Mouse (Mus musculus): ENCODE data around the gene Cenpp.
"Not testable (repeated sequence)": the region's sequence is repeated elsewhere in the genome, so short reads cannot be mapped to it uniquely, and the experiment has no call there.

Cenpp gene

DNA sequence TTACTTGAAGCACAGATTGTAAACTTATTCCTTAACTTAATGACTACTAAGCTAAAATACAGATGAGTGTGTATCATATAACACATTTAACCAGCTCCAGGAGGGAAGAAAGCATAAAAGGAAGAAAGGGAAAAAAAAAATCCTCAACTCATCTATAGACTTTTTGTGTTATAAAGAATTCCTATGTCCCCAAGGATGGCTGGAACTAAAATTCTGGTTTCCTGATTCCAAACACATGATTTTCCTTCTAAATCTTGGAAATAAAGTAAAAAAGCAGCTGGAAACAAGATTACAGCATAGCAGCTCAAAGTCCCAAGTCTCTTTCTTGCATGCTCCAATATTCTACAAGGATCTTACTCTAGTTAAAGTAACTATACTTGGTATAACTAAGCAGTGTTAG lies 49.0 kb downstream of the Cenpp start:
- no peak for DNase-seq (ENCODE audit: low spot score)

DNA sequence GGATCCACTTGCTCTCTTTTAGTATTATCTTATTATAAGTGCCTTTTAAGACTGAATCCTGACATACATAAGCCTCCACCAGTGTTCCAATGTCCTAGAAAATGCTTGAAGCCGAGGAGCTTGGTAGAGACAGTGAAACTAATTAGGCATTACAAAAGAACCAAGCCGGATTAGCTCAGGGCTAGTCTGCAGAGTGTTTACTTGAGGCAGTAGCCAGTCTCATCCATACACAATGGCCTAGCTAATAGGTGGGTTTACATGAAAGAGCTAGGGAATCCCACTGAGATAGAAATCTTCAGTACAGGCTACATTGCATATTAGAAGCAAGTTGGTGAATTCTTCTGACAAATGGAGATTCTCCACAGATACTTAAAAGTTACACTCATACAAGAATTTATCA lies 50.0 kb downstream of the Cenpp start:
- not testable (repeated sequence) for DNase-seq (ENCODE audit: low spot score)

DNA sequence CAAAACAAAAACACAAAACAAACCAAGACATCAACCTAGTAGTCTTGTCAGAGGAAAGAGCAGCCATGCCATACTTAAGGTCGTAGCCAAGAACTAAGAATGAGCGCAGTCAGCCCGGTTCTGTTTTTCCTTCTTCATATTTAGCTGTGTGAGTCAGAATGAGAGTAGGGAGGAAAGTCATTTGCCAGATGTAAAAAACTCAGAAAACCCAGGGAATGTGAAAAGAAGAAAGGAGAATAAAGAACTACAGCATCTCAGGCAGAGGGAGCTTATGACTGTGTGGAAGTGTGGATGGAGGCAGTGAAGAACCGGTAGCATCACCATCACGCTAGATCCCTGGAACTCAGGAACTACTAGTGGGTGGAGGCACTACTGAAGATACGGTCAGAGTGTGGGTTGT lies 66.5 kb downstream of the Cenpp start:
- no peak for DNase-seq (ENCODE audit: low spot score)

DNA sequence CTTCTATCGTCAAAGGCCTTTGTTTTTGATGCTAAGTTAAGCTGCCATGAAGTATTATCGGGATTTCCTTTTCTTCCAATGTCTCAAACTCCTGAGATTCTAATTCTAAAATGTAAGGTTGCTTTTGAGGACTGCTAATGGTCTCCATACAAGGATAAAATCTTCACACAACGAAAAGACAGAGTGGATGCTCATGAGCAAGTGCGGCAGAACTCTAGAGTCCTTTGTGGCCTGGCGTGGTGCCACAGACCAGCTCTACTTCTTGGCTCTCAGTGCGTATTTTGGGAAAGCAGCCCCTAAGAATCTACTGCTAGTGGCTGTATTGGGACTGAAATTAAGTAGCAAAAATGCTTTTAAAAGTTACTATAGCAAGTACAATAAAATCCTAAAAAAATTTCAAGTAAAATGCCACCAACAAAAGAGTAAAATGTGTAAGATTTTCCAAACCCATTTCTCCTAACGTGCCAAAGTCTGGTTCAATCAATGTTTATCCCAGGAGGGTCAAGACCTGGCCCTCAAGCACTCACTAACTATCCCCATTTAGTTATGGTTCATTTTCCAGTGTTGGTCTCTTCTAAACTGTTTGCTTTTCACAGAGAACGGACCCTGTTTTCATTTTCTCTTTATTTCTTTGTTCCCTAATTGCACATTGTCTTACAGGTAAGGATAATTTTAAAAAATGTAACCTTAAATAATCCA lies 68.1 kb downstream of the Cenpp start:
- DNase-seq (ENCODE audit: low spot score): peak; percentile 70

DNA sequence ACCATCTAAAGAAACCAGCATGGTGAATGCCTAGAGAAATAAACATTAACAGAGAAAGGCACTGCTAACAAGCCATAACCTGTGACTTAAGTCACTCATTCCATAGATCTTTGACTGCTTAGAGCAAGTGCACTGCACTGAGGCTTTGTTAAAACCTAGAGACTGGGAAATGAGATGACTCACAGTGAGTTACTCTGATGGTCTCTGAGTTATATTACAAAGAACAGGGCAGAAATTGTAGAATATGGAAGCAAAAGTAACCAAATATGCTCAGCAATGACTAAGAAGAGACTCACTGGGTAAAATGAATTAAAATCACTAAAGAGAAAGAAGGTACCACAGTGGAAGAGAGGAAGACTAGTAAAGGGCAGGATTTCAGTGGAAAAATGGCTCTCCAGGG lies 68.7 kb downstream of the Cenpp start:
- no peak for DNase-seq (ENCODE audit: low spot score)

DNA sequence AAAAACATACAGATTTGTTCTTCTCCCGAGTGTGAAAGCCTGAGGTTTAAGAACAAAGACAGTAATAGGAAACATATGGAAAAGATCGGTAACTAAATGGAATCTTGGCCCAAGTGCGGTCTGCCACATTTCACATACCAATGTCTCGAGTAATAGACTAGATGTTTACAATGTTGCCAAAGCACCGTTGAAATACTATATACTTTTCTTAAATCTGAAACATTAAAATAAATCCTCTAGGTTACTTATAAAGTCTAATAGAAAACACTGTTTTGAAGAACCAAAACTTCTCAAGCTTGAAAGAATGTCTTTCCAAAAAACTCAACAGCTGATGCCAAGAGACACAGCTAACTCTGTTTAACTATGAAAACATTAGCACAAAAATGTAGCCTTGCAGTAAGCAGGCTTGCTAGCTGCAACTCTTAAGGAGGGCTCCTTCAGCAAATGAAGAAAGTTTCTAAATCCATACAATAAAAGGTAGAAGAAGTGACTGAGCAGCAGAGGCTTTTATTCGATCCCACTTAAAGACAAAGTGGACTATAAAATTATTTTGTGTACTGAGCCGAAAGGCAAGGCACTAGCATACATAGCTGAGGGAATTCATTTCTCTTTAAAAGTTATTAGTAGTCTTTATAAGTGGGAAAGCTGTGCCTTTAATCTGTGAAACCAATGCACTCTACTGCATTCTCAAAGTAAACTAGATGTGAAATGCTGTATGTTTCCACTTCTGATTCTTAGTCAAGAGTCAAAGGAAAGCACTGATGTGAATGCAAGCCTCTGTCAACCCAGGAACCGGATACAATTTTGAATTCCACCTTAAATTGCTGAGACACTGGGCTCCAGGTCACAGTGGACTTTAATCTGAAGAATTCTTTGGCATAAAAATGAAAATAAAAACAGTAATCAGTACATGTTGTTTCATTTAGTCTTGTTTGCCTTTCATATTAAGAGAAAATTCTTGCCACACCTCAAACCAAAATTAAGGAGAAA lies 70.7 kb downstream of the Cenpp start, which contains the start of gene Omd:
Omd (plus strand) TSS at position 922 of the 990 bp plus-strand sequence.
- DNase-seq (ENCODE audit: low spot score): no peak

DNA sequence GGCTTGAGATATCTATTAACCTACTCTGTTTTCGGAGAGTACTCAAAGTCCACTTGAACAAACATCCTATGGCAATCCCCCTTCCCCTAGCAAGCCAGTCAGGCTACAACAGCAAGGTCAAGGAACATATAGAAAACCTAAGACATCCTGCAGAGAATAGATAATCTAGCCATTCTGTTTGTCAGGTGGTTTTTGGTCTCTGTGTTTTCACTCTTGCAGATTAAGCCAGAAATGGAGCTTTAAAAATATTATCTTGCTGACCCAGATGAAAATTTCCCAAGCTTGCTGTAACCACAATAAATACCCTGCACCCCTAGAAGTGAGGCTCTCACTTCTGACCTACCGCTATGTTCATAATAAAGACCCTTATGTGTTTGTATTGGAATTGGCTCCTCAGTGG lies 81.2 kb downstream of the Cenpp start:
- DNase-seq (ENCODE audit: low spot score): no peak

DNA sequence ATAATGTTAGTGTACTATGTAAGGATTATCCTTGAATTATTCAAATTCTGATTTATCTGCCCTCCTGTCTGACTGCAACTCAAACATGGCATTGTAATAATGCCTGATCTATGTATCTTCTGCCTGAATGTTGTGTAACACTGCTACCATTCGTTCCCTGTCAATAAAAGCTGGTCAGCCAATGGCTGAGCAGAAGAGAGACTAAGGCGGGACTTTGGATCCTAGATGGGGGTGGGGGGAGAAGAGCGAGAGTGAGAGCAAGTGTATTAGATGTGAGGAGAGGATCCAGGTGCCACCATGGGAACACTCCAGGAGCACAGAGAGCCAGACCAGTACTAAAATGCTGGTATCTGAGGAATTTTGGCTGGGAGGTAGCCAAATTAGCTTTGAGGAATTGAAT lies 82.2 kb downstream of the Cenpp start:
- no peak for DNase-seq (ENCODE audit: low spot score)

DNA sequence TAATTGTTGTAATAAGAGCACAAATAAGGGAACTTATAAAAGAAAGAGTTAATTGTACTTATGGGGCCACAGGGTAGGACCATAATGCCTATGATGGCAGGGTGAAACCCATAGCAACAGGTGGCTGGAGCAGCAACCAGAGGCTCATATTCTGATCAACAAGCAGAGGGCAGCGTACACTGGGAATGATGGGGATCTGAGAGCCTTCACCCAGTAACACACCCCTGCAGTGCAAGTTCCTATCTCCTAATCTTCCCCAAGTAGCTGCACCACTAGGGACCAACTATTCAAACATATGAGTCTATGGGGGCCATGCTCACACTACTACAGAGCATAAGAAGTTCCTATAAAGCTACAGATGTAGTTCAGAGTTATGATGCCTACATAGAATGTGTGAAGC lies 88.2 kb downstream of the Cenpp start:
- no peak for DNase-seq (ENCODE audit: low spot score)

DNA sequence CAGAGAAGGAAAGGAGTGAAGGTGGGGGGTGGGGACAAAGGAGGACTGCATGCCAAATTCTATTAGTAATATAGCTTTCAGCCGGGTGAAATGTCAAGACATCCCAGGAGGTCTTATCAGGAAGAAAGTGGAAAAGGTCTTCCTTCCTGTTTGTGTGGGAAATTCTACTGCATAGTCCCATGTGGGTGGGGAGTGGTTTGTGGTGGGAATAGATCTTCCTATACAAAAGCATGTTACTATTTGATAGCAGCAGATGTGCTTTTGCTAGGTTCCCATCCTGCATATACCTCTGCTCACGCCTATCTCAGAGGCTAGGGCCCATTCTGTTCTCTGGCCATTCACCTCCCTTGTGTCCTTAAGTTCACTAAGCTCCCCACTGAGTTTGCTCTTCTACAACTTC lies 91.7 kb downstream of the Cenpp start:
- DNase-seq (ENCODE audit: low spot score): no peak

DNA sequence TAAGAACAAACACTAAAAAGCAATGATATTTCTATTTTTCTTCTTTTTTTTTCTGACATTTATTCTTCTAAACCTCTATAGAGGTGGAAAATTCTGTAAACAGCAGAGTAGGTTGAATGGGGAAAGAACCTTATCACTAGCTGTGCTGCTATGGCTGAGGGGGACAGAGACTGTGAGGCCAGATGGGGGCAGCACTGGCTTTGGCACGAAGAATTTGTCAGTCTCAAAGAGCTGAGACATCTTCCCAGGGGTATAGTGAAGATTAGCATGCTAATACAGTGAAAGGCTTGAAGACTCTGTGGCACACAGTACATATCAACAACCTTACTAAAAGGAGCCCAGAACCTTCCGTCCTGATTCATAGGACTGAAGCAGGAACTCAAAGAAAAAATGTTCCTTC lies 93.4 kb downstream of the Cenpp start:
- peak; percentile 72 for DNase-seq (ENCODE audit: low spot score)

DNA sequence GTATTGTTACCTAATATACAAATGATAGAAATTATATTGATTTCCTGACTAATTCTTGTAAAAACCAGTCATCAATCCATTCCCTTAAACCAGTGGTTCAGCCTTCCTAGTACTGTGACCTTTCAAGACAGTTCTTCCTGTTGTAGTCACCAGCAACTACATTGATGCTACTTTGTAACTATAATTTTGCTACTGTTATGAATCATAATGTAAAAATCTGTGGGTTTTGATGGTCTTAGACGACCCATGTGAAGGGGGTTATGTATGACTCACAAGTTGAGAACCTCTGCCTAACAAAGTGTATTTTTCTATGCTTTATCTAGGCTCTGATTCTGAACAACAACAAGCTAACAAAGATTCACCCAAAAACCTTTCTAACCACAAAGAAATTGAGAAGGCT lies 95.7 kb downstream of the Cenpp start:
- no peak for DNase-seq (ENCODE audit: low spot score)

DNA sequence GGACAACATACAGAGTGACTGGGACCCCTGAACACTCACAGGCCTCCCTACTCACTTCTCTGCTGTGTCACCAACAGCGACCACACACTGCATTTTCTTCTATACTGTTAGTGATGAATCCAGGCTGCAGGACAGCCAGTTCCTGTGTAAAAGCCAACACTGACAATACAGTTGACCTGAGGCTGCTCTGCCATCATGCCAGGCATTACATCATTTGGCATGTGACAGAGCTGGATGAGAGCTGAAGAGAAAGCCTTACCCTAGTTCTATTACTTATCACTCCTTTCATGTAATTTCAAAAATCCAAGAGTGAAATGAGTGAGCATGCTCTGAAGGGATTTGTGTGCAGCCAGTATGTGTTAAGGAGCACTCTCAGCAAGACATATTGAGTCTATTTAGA lies 96.4 kb downstream of the Cenpp start:
- DNase-seq (ENCODE audit: low spot score): no peak

DNA sequence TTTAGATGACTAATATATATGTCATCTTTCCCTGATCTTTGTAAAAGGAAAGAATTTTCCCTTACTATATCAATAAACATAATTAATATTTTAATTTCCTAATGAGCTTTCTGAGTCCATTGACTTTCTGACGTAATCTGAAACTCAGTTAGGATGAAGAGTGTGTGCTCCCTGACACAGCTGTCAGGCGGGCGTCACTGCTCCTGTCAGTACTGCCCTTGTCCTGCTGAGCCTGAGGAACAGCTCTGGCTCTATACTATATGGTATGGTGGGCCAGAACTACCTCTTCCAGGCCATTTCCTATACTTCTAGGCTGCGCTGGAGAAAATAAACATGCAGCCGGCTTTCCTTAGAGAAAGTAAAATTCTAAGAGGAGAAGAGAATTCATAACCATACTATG lies 98.1 kb downstream of the Cenpp start:
- no peak for DNase-seq (ENCODE audit: low spot score)

DNA sequence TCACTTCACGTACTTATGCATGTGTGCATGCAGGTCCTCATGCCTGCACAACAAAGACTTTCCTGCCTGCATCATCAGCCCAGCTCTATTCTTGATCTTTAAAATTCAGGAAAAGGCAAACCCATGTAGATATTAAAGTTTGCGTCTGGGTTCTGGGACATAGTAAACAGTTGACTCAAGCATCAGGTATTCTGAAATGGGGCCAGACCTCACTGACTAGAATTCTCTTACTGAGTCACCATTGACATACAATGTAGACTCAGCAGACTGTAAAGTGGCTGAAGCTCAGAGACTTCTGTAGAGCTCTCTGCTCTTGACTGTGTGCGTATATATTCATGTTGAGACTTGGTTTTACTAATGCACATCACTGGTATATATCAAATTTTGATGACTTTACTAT lies 103.0 kb downstream of the Cenpp start:
- no peak for DNase-seq (ENCODE audit: low spot score)

DNA sequence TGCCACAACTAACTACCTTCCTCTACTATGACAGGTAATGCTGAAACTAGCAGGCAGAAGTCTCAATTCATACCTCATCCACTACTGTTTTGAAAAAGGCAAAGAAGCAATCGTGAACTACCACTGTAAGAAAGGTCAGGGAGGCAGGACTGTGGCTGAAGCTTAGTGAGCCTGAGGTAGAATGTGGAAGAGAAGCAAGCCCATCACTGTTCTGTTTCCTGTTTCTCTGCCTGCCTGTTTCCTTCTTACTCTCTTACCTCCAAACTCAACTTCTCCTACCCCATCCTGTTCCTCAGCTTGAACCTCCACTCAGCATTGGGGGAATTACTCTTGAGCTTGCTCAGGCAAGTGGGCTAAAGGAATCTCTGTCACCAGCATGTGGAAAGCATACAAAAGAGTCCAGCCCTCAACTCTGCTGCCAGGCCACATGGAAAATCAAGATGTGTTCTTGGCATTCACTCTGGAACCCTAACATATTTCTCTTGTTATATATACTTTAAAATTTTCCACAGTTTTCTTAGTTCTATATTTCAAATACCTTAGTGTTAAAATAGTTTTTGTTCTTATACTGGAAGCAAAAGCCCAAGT lies 104.9 kb downstream of the Cenpp start:
- DNase-seq (ENCODE audit: low spot score): no peak

DNA sequence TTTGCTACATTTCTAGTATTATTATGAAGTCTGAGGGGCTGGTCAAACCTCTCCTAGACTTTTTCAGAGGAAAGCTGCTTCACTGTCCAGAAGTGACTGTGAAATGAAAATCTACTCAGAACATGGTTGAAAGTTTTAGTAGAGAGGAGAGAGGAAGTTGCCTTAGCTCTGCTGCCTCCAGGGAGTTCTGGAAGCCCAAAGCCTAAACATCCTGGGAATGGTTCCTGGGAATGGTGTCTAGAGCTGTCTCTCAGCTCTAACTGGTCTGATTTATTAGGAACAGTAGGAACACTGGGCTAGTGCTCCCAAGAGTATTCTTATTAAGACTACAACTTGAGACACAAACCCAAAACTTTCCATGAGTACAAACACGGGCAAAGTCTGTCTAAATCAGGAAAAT lies 106.1 kb downstream of the Cenpp start:
- no peak for DNase-seq (ENCODE audit: low spot score)

DNA sequence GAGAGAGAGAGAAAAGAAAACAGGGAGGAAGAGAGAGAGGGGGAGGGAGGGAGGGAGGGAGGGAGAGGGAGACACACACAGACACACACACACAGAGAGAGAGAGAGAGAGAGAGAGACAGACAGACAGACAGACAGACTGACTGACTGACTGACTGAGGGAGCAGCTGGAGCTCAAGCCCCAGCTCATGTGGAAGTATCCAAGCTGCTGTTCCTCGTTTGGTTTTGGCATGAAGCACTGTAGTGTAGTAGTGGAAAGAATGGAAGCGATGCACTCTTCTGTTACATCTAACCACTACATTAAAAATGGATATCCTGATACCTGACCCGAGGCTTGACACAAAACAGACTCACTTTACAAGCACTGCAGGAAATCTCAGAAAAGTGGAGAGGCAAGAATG lies 106.9 kb downstream of the Cenpp start:
- DNase-seq (ENCODE audit: low spot score): no peak

DNA sequence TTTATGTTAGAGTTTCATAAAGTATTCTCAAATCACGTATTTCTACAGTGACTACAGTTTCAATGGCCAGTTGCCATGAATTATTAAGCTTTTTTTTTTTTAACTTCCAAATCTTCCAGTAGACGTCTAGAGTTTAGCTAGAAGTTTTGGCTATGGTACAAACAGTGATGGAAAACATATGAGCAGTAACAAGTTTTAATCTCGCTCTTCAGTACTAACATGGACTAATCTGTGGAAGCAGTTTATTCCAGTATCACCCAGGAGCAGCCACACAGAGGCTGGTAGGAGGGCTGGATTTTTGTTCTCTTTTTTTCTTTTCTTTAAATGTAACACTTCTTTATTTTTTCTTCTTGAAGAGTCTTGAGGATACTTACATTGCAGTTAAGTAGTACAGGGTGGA lies 108.3 kb downstream of the Cenpp start, which contains the start of gene Aspn:
Aspn (plus strand) TSS at position 165 of the 400 bp plus-strand sequence.
- DNase-seq (ENCODE audit: low spot score): no peak

DNA sequence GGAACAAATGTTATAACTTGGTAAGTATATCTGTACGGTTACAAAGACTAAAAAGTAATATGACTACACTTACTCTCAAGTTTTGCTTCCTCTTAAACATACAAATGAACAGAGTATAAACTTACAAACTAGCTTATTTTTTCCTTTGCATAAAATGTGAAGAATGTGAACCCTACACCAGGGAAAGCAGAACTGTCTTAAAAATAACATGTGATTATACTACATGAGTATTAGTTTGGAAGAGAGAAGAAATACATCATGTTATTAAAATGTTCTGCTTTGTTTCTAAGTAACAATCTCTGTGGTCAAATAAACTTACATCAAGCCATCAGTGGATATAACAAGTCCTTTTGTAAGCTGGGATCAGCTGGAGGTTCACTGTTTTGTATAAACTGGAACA lies 113.9 kb downstream of the Cenpp start:
- no peak for DNase-seq (ENCODE audit: low spot score)

DNA sequence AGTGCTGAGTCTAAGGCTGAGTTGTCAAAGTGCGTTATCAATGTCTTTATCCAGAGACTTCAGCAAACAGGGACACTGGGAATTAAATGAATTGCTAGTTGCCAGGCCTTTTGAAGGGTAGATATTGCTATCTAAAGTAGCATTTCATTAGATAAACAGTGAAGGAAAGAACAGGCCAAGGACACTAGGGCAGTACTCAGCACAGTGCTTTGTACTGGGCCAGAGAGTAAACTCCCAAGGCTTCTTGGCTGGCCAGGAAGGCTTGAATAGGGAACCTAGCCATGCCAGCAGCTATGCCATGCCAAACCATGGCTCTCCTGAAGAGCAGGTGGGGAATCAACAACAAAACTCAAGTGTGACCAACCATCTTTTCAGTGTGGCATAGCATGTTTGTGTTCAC lies 115.6 kb downstream of the Cenpp start:
- no peak for DNase-seq (ENCODE audit: low spot score)

DNA sequence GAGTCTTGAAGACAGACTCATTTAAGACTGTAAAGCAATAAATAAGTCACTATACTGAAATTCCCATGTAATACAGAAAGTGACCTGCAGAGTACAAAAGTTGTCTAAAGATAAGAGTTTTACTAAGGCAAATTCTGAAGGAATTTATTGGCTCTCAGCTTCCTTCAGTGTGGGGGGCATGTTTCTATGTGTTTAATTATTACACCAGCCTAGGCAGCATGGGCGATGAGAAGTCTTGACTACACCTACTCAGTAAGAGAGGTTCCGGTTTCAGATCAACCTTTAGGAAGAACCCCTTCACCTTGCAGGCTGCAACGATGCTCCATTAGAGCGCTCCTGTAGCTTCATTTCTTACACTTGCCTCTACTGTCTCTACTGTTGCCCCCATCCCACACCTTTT lies 121.9 kb downstream of the Cenpp start:
- no peak for DNase-seq (ENCODE audit: low spot score)

DNA sequence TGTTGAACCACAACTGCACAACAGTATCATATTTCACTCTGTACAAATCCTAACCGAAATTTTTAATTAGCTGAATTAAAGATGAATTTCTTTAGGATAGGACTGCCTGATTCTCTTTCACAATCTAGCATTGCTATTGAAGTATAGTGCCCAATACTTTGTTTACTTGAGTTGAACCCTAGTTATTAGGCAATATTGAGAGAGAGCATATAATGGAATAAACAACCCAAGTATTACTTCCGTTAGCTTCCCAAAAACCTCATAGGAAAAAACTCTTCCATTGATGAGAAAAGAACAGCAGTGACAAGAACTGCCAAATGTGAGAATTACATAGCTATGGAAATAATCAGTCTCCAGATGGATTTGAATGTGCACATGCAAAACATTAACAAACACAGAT lies 126.3 kb downstream of the Cenpp start:
- no peak for DNase-seq (ENCODE audit: low spot score)

Data from testis, postnatal 10 days (tissue).